Mouse (Mus musculus) liver, embryonic 18 days (tissue): ENCODE data around the gene Gm8257. TPM values are rescaled to one million over a fixed set of nuclear protein-coding genes. Genes with fewer than 3 reads are reported as not detected.

ENCODE experiments used
- polyA plus RNA-seq: library from polyadenylated mRNA; depleted of rRNA; stranded (reverse); fragments of >200 nt; gene quantifications from 2 replicates; pipeline ENCODE4 v1.2.3, GENCODE M21; 2012; rRNA removed

Gm8257 gene
- not detected in 2 replicates for polyA plus RNA-seq

GRCm38 (mm10) chr14:44706356-44706755, at the start of gene Gm8257:
Gm8257 (minus strand) TSS chr14:44706456.

DNA sequence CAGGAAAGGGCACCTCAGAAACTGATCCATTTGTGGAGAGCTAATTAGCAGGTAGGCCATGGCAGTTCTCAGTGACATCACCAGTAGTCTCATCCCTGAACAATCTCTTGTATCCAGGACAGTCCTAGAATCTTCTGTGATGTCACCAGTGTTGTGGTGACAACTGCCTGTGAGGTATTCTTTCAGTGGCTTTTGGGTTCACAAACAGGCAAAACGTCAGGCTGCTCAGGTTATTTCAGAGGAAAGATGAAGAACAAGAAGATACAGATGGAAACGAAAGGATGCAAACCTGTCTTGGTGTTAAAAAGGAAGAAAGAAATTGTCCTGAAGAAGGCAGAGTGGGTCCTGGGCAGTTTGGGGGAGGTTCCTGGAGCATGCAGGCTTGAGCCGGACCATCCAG, 44.0 kb upstream of the Gm8257 start, which contains the start of gene Gm8267:
TSS of gene Gm8267 (minus strand) at position 101 of the 400 bp plus-strand sequence.

DNA sequence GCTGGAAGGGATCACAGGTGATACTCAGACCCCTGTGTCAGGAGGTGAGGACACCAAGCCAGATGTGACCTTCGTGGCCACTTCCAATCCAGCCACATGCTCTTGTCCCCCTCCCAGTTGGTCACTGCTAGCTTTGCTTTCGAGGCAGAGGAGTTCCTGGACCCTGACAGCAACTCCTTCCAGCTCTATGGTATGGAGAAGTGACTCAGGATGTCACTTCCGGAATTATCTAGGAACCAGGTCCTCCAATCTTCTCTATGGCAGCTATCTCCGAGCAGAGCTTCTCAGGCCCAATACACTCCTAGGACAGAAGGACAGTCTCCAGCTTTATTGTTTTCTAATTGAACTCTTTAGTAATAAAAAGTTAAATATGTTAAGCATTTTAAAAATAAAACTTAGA, 78.5 kb downstream of the Gm8257 start, which contains the start of gene Gm5624:
TSS of gene Gm5624 (minus strand) at position 202 of the 400 bp plus-strand sequence.

Other genes starting within 250 kb of the Gm8257 start
- gene BC061237, start 214.0 kb downstream of the Gm8257 start, polyA plus RNA-seq: not detected in 2 replicates
- not detected in 2 replicates for gene Gm17093, start 188.2 kb downstream of the Gm8257 start, polyA plus RNA-seq
- not detected in 2 replicates for gene Gm8247, start 123.3 kb downstream of the Gm8257 start, polyA plus RNA-seq
- not detected in 2 replicates for gene Gm5624, start 78.5 kb downstream of the Gm8257 start, polyA plus RNA-seq
- gene Gm8267, start 43.9 kb upstream of the Gm8257 start, polyA plus RNA-seq: not detected in 2 replicates
- 0.02 TPM in 1 of 2 replicates, not detected in the other for gene Ptgdr, start 152.9 kb upstream of the Gm8257 start, polyA plus RNA-seq